Mouse (Mus musculus) MEL (cell line): ENCODE measurements at regions not wholly inside any gene's neighbourhood (a gene's known extent, or its start where the extent isn't known, plus 50 kb on each side); places are given as distances from the start of the nearest gene placed in this dataset.

Source experiments
- CHD2 ChIP-seq: IDR thresholded peaks from 2 replicates; pipeline ENCODE4 v1.6.1; 2011; ENCODE audit warnings: low read length, improper control_type of control experiment
- CTCF ChIP-seq, 3 experiments: IDR thresholded peaks in 2 of 3; conservative IDR thresholded peaks in 1 of 3; 2 replicates each; pipeline ENCODE4 v1.5.1; 2011 to 2012; ENCODE audit warnings: low read length in 3 of 3, low read depth in 2 of 3, mild to moderate bottlenecking in 2 of 3, improper control_type of control experiment in 1 of 3, inconsistent platforms in 1 of 3, mixed read lengths in 1 of 3, moderate library complexity in 1 of 3; ENCODE audit not compliant: control insufficient read depth in 1 of 3, insufficient read depth in 1 of 3, poor library complexity in 1 of 3, severe bottlenecking in 1 of 3
- GATA1 ChIP-seq: IDR thresholded peaks from 2 replicates; pipeline ENCODE4 v1.6.1; 2011; ENCODE audit warnings: low read depth, low read length, improper control_type of control experiment
- MAX ChIP-seq: IDR thresholded peaks from 2 replicates; pipeline ENCODE4 v1.6.1; 2011; ENCODE audit warnings: low read length, improper control_type of control experiment
- POLR2A ChIP-seq, 2 experiments: IDR thresholded peaks; 2 replicates each; pipeline ENCODE4 v1.6.1; 2011 to 2012; ENCODE audit warnings: low read length in 2 of 2, mild to moderate bottlenecking in 2 of 2, control low read depth in 1 of 2, improper control_type of control experiment in 1 of 2, low read depth in 1 of 2, moderate library complexity in 1 of 2; ENCODE audit not compliant: control insufficient read depth in 1 of 2, insufficient read depth in 1 of 2, poor library complexity in 1 of 2
- POLR2AphosphoS2 ChIP-seq: IDR thresholded peaks from 2 replicates; pipeline ENCODE4 v1.6.1; 2011; ENCODE audit warnings: low read length, improper control_type of control experiment
- POLR2AphosphoS5 ChIP-seq: IDR thresholded peaks from 2 replicates; pipeline ENCODE4 v1.6.1; 2012; ENCODE audit warnings: low read depth, borderline replicate concordance, mild to moderate bottlenecking, inconsistent platforms, low read length, moderate library complexity, mixed read lengths
- RAD21 ChIP-seq: IDR thresholded peaks from 2 replicates; pipeline ENCODE4 v1.6.1; 2011; ENCODE audit warnings: mild to moderate bottlenecking, low read depth, low read length, improper control_type of control experiment

DNA sequence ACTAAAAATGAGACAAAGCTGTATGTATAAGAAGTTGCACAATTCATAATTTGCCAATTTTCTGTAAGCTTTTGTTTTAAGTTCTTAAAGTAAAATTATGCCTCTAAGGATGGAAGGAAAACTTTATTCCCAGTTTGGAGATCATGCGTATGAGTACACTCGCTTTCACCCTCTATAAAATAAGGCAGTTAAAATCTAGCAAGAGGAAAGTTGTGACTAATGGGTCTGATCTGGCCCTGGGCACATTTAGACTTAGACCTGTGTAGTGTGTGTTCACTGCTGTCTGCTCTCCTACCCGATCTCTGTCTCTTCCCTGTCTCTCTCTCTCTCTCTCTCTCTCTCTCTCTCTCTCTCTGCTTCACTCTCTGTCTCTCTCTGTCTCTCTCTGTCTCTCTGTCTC is 51.9 kb upstream of the Daam1 start:
- TF ChIP-seq POLR2AphosphoS5 (no peak), CTCF (IDR thresholded peaks at IDR 0.05 in 2 of 3, conservative IDR thresholded peaks at IDR 0.05 in 1 of 3; ENCODE audit: control insufficient read depth in 1 of 3, insufficient read depth in 1 of 3, low read depth in 2 of 3, low read length in 3 of 3, poor library complexity in 1 of 3, severe bottlenecking in 1 of 3) (no peak), MAX (no peak), CHD2 (no peak), RAD21 (no peak), POLR2AphosphoS2 (no peak), POLR2A (IDR thresholded peaks at IDR 0.05; ENCODE audit: control insufficient read depth in 1 of 2, insufficient read depth in 1 of 2, low read depth in 1 of 2, low read length in 2 of 2, poor library complexity in 1 of 2) (no peak), GATA1 (no peak)
